Mouse (Mus musculus): ENCODE measurements around the gene Ints12. TPM values are rescaled to one million over a fixed set of nuclear protein-coding genes. Genes with fewer than 3 reads are reported as not detected.

The Ints12 gene
- polyA plus RNA-seq, 1 experiment = 8.4 TPM

DNA sequence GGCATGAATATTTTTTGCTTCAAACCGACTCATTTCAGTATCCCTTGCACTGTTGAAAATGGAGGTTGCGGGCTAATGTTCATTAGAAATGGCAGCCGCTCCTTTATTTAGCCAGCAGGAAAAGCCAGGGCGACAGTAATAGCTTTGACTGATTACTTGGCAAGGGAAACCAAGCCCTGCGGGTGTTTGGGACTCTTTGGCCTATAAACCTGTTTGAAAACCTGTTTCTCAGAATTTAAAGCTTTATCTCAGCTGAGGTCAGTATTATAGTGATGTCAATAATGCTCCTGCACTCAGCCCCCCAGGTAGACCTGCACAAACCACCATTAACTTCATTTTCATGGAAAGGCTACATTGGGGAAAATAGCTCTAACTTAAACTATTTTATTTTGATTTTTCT lies 66.6 kb downstream of the Ints12 start:
- H3K4me3 ChIP-seq (ENCODE audit: insufficient read depth, low read depth, low read length) = no peak overlapping the region
- H3K4me1 ChIP-seq (ENCODE audit: control insufficient read depth, insufficient read depth, low read length) = no peaks in the 10 kb centered on the region
- H3K36me3 ChIP-seq (ENCODE audit: control insufficient read depth, insufficient read depth, low read length) = no peaks in the 10 kb centered on the region
- no peak overlapping the region for H3K27ac ChIP-seq (ENCODE audit: insufficient read depth, low read depth, low read length)
- 48% methylated on average over 5 of the region's 5 CpGs for WGBS
- no peaks in the 10 kb centered on the region for H3K27me3 ChIP-seq (replicated peaks; ENCODE audit: control insufficient read depth, insufficient read depth, low read length)
- peak; percentile 67 for DNase-seq
- no peak for TF ChIP-seq POLR2A (IDR thresholded peaks at IDR 0.05; ENCODE audit: low read depth, low read length)
- no peak for TF ChIP-seq CTCF (conservative IDR thresholded peaks at IDR 0.05; ENCODE audit: insufficient read depth, insufficient read length, low read depth, low read length)

Other genes starting within 250 kb of the Ints12 start
- gene Npnt, start 141.5 kb upstream of the Ints12 start, polyA plus RNA-seq (2012; rRNA removed) = 119 and 132 TPM in 2 replicates
- gene Gstcd, start 193 bp downstream of the Ints12 start, polyA plus RNA-seq (2012; rRNA removed) = 2.6 and 2.9 TPM in 2 replicates
- 1.5 and 1.7 TPM in 2 replicates for gene Arhgef38, start 143.1 kb downstream of the Ints12 start, polyA plus RNA-seq (2012; rRNA removed)
- gene Ppa2, start 218.3 kb downstream of the Ints12 start, polyA plus RNA-seq (2012; rRNA removed) = 200 and 241 TPM in 2 replicates